Mouse (Mus musculus) hindbrain, postnatal 0 days (tissue): ENCODE measurements around the gene Thsd7b. TPM values are rescaled to one million over a fixed set of nuclear protein-coding genes. Genes with fewer than 3 reads are reported as not detected.

ENCODE experiments used
- ATAC-seq: fragments of 200-750 bp; cut with Nextera tagmentation; 2 replicates; pipeline ENCODE4 v1.8.0; 2017; ENCODE audit warnings: mild to moderate bottlenecking, moderate TSS enrichment, moderate library complexity
- DNase-seq: peaks from one replicate; pipeline ENCODE4 v3.0.0-alpha.2; 2015; ENCODE audit warnings: low spot score
- H3K27ac ChIP-seq: fragments of 300-500 bp; sonication (generic); 2 replicates; pipeline ENCODE4 v1.5.1; 2014; ENCODE audit warnings: mild to moderate bottlenecking
- H3K27me3 ChIP-seq: fragments of 300-500 bp; sonication (generic); 2 replicates; pipeline ENCODE4 v1.6.1; 2014; ENCODE audit warnings: low read length, mixed read lengths; ENCODE audit not compliant: insufficient read depth
- H3K36me3 ChIP-seq: fragments of 300-500 bp; sonication (generic); 2 replicates; pipeline ENCODE4 v1.6.1; 2014; ENCODE audit warnings: low read length, mixed read lengths; ENCODE audit not compliant: insufficient read depth
- H3K4me1 ChIP-seq: fragments of 300-500 bp; sonication (generic); 2 replicates; pipeline ENCODE4 v1.6.1; 2014; ENCODE audit warnings: antibody characterized with exemption, low read length, mixed read lengths; ENCODE audit not compliant: insufficient read depth
- H3K4me2 ChIP-seq: fragments of 300-500 bp; sonication (generic); 2 replicates; pipeline ENCODE4 v1.6.1; 2014; ENCODE audit warnings: low read depth, mild to moderate bottlenecking, low read length, moderate library complexity, mixed read lengths
- H3K4me3 ChIP-seq: fragments of 300-500 bp; sonication (generic); 2 replicates; pipeline ENCODE4 v1.5.1; 2014; ENCODE audit warnings: low read length
- H3K9ac ChIP-seq: fragments of 300-500 bp; sonication (generic); replicated peaks from 2 replicates; pipeline ENCODE4 v1.6.1; 2014; ENCODE audit warnings: mild to moderate bottlenecking, low read length, moderate library complexity, mixed read lengths
- H3K9me3 ChIP-seq: fragments of 300-500 bp; sonication (generic); 2 replicates; pipeline ENCODE4 v1.6.1; 2016; ENCODE audit warnings: low read length, mixed read lengths
- CTCF ChIP-seq: IDR thresholded peaks from 2 replicates; pipeline ENCODE4 v1.5.1; 2016; ENCODE audit warnings: antibody characterized with exemption, control low read depth, low read depth
- WGBS: fragments of 180-500 bp; shearing (Covaris S2); extraction: QIAGEN DNeasy Blood & Tissue Kit; methylation state at CpG from one replicate; pipeline ENCODE4 v1.1.7; 2014; 5-methylcytosine and 5-hydroxymethylcytosine counted together
- polyA plus RNA-seq: library from polyadenylated mRNA; unstranded; fragments of >200 nt; fragmentation: Nextera tagmentation; extraction: Ambion mirVana; gene quantifications from 2 replicates; pipeline ENCODE4 v1.2.1, GENCODE M21; 2015
- total RNA-seq: library from RNA; depleted of rRNA; stranded (reverse); fragments of >200 nt; gene quantifications from 2 replicates; pipeline ENCODE4 v1.2.3, GENCODE M21; 2014

The Thsd7b gene
- total and polyA plus RNA-seq, 2 experiments from 2014 or later = 9.5 to 19.7 TPM

- no peak overlapping the region for H3K4me2 ChIP-seq
- H3K9ac ChIP-seq = no peak overlapping the region
- no peak for DNase-seq
- no peaks in the 10 kb centered on the region for H3K4me1 ChIP-seq
- H3K27me3 ChIP-seq = no peaks in the 10 kb centered on the region
- 75% methylated on average over 2 of the region's 2 CpGs for WGBS
- no peak overlapping the region for H3K4me3 ChIP-seq
- no peaks in the 10 kb centered on the region for H3K36me3 ChIP-seq
- no peak overlapping the region for H3K27ac ChIP-seq
- no peak for TF ChIP-seq CTCF
- no peak for ATAC-seq
- H3K9me3 ChIP-seq = no peaks in the 10 kb centered on the region
Observed at GRCm38 (mm10) chr1:129731991-129732390, 458.9 kb downstream of the Thsd7b start.

- DNase-seq = no peak
- WGBS = 68% methylated on average over 3 of the region's 3 CpGs
- no peak for TF ChIP-seq CTCF
Observed at GRCm38 (mm10) chr1:129747595-129747994, 474.5 kb downstream of the Thsd7b start.

GRCm38 (mm10) chr1:129756548-129757240, 483.6 kb downstream of the Thsd7b start:
- DNase-seq (peak; percentile 22), ATAC-seq (no peak)
- no peak overlapping the region for H3K27ac ChIP-seq
- H3K4me2 ChIP-seq = no peak overlapping the region
- no peaks in the 10 kb centered on the region for H3K27me3 ChIP-seq
- no peak overlapping the region for H3K9ac ChIP-seq
- no peaks in the 10 kb centered on the region for H3K9me3 ChIP-seq
- no peaks in the 10 kb centered on the region for H3K4me1 ChIP-seq
- WGBS = 40% methylated on average over 1 of the region's 1 CpGs
- no peaks in the 10 kb centered on the region for H3K36me3 ChIP-seq
- no peak for TF ChIP-seq CTCF
- no peak overlapping the region for H3K4me3 ChIP-seq

More at GRCm38 (mm10) chr1:129747595-129747994, 474.5 kb downstream of the Thsd7b start:
- Histone ChIP-seq H3K27ac (no peak overlapping the region), H3K4me1 (no peaks in the 10 kb centered on the region), H3K36me3 (no peaks in the 10 kb centered on the region), H3K9me3 (no peaks in the 10 kb centered on the region), H3K9ac (no peak overlapping the region), H3K27me3 (no peaks in the 10 kb centered on the region), H3K4me3 (no peak overlapping the region), H3K4me2 (no peak overlapping the region)
- no peak for ATAC-seq

GRCm38 (mm10) chr1:129759003-129759402, 485.9 kb downstream of the Thsd7b start:
- DNase-seq = no peak
- no peak overlapping the region for H3K9ac ChIP-seq
- H3K4me1 ChIP-seq = no peaks in the 10 kb centered on the region
- no peak overlapping the region for H3K27ac ChIP-seq
- H3K9me3 ChIP-seq = no peaks in the 10 kb centered on the region
- H3K27me3 ChIP-seq = no peaks in the 10 kb centered on the region
- WGBS = 66% methylated on average over 1 of the region's 1 CpGs
- no peak for ATAC-seq
- no peak overlapping the region for H3K4me2 ChIP-seq
- no peaks in the 10 kb centered on the region for H3K36me3 ChIP-seq
- no peak for TF ChIP-seq CTCF
- no peak overlapping the region for H3K4me3 ChIP-seq

- no peaks in the 10 kb centered on the region for H3K9me3 ChIP-seq
- no peaks in the 10 kb centered on the region for H3K4me1 ChIP-seq
- H3K9ac ChIP-seq = no peak overlapping the region
- no peaks in the 10 kb centered on the region for H3K36me3 ChIP-seq
- no peak overlapping the region for H3K27ac ChIP-seq
- TF ChIP-seq CTCF = no peak
- DNase-seq (no peak), ATAC-seq (no peak)
- H3K4me3 ChIP-seq = no peak overlapping the region
- no peaks in the 10 kb centered on the region for H3K27me3 ChIP-seq
- H3K4me2 ChIP-seq = no peak overlapping the region
- WGBS = 95% methylated on average over 1 of the region's 1 CpGs
Observed at GRCm38 (mm10) chr1:129761234-129761633, 488.1 kb downstream of the Thsd7b start.

GRCm38 (mm10) chr1:129764748-129765147, 491.6 kb downstream of the Thsd7b start:
- 53% methylated on average over 2 of the region's 2 CpGs for WGBS

GRCm38 (mm10) chr1:129777055-129777454, 504.0 kb downstream of the Thsd7b start:
- no peaks in the 10 kb centered on the region for H3K36me3 ChIP-seq
- DNase-seq (no peak), ATAC-seq (no peak)
- H3K4me1 ChIP-seq = no peaks in the 10 kb centered on the region
- no peak overlapping the region for H3K4me3 ChIP-seq
- no peak for TF ChIP-seq CTCF
- H3K4me2 ChIP-seq = no peak overlapping the region
- H3K9me3 ChIP-seq = no peaks in the 10 kb centered on the region
- no peaks in the 10 kb centered on the region for H3K27me3 ChIP-seq
- no peak overlapping the region for H3K9ac ChIP-seq
- no peak overlapping the region for H3K27ac ChIP-seq
- WGBS = 93% methylated on average over 5 of the region's 5 CpGs

More at GRCm38 (mm10) chr1:129764748-129765147, 491.6 kb downstream of the Thsd7b start:
- H3K4me2 ChIP-seq = no peak overlapping the region
- no peak overlapping the region for H3K4me3 ChIP-seq
- H3K27ac ChIP-seq = no peak overlapping the region
- H3K27me3 ChIP-seq = no peaks in the 10 kb centered on the region
- no peak for TF ChIP-seq CTCF
- H3K4me1 ChIP-seq = no peaks in the 10 kb centered on the region
- ATAC-seq (no peak), DNase-seq (no peak)
- no peak overlapping the region for H3K9ac ChIP-seq
- no peaks in the 10 kb centered on the region for H3K36me3 ChIP-seq
- no peaks in the 10 kb centered on the region for H3K9me3 ChIP-seq
